Mouse (Mus musculus) liver, embryonic 15.5 days (tissue): ENCODE data around the gene Cd22. TPM values are rescaled to one million over a fixed set of nuclear protein-coding genes. Genes with fewer than 3 reads are reported as not detected.
A peak's percentile ranks its signal among the peaks of the same experiment; 100 is the strongest.

Experiments
- ATAC-seq: fragments of 200-750 bp; cut with Nextera tagmentation; 2 replicates; pipeline ENCODE4 v1.8.0; 2017; ENCODE audit warnings: moderate number of reproducible peaks, mild to moderate bottlenecking, moderate library complexity; ENCODE audit not compliant: insufficient read depth
- H3K27ac ChIP-seq: fragments of 300-500 bp; sonication (generic); replicated peaks from 2 replicates; pipeline ENCODE4 v1.5.1; 2015; ENCODE audit warnings: mild to moderate bottlenecking, inconsistent platforms
- H3K27me3 ChIP-seq: fragments of 300-500 bp; sonication (generic); 2 replicates; pipeline ENCODE4 v1.6.1; 2015; ENCODE audit warnings: mild to moderate bottlenecking, inconsistent platforms
- H3K36me3 ChIP-seq: fragments of 300-500 bp; sonication (generic); replicated peaks from 2 replicates; pipeline ENCODE4 v1.6.1; 2015; ENCODE audit warnings: moderate library complexity, mild to moderate bottlenecking, inconsistent platforms
- H3K4me1 ChIP-seq: fragments of 300-500 bp; sonication (generic); replicated peaks from 2 replicates; pipeline ENCODE4 v1.6.1; 2015; ENCODE audit warnings: inconsistent platforms
- H3K4me2 ChIP-seq: fragments of 300-500 bp; sonication (generic); 2 replicates; pipeline ENCODE4 v1.6.1; 2015; ENCODE audit warnings: moderate library complexity, mild to moderate bottlenecking, inconsistent platforms
- H3K4me3 ChIP-seq: fragments of 300-500 bp; sonication (generic); replicated peaks from 2 replicates; pipeline ENCODE4 v1.5.1; 2015; ENCODE audit warnings: mild to moderate bottlenecking, inconsistent platforms
- H3K9ac ChIP-seq: fragments of 300-500 bp; sonication (generic); 2 replicates; pipeline ENCODE4 v1.6.1; 2015; ENCODE audit warnings: moderate library complexity, mild to moderate bottlenecking, inconsistent platforms
- H3K9me3 ChIP-seq: fragments of 300-500 bp; sonication (generic); replicated peaks from 2 replicates; pipeline ENCODE4 v1.6.1; 2016; ENCODE audit warnings: inconsistent platforms
- WGBS: fragments of 180-500 bp; shearing (Covaris S2); methylation state at CpG from one replicate; pipeline ENCODE4 v1.1.7; 2015; ENCODE audit warnings: mixed read lengths; ENCODE audit not compliant: insufficient replicate concordance; 5-methylcytosine and 5-hydroxymethylcytosine counted together
- polyA plus RNA-seq: library from polyadenylated mRNA; unstranded; fragments of >200 nt; fragmentation: Nextera tagmentation; extraction: Ambion mirVana; gene quantifications from 2 replicates; pipeline ENCODE4 v1.2.1, GENCODE M21; 2015

The Cd22 gene
- polyA plus RNA-seq, 1 experiment from 2014 or later = 0.81 TPM

DNA sequence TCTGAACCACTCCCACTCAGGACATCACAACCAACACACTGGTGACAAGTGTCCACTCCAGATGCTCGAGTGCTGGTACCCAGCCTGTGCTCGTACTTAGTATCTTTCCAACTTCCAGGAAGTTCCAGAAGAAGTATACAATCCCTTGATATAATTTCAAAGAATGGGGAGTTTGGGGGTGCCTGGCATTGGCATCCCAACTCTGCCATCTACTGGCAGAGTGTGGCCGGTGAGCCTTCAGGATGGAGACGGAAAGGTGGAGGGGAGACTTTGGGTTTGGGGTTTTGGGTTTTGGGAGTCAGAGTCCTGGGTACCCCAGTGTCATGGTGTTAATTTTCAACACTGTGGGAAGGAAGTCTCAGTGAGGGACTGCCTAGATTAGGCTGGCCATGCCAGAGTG is 23.9 kb upstream of the Cd22 start:
- no peaks in the 10 kb centered on the region for H3K36me3 ChIP-seq
- H3K9ac ChIP-seq = no peak overlapping the region
- H3K4me1 ChIP-seq = peaks cover 8% of the 10 kb centered on the region
- no peak overlapping the region for H3K27ac ChIP-seq
- peaks cover 16% of the 10 kb centered on the region for H3K27me3 ChIP-seq
- H3K9me3 ChIP-seq = no peaks in the 10 kb centered on the region
- H3K4me3 ChIP-seq = no peak overlapping the region
- 28% methylated on average over 4 of the region's 4 CpGs for WGBS
- no peak for ATAC-seq
- no peak overlapping the region for H3K4me2 ChIP-seq

- Histone ChIP-seq H3K4me1 (peaks cover 2% of the 10 kb centered on the region; the same call in 1 of the 2 replicates), H3K27ac (no peak overlapping the region), H3K9ac (no peak overlapping the region), H3K27me3 (no peaks in the 10 kb centered on the region), H3K4me3 (no peak overlapping the region), H3K9me3 (no peaks in the 10 kb centered on the region), H3K36me3 (no peaks in the 10 kb centered on the region), H3K4me2 (no peak overlapping the region)
- ATAC-seq = peak; percentile 44; the same call in 1 of the 2 replicates
- 53% methylated on average over 3 of the region's 3 CpGs for WGBS
Observed at GRCm38 (mm10) chr7:30895217-30895616, 15.1 kb upstream of the Cd22 start.

DNA sequence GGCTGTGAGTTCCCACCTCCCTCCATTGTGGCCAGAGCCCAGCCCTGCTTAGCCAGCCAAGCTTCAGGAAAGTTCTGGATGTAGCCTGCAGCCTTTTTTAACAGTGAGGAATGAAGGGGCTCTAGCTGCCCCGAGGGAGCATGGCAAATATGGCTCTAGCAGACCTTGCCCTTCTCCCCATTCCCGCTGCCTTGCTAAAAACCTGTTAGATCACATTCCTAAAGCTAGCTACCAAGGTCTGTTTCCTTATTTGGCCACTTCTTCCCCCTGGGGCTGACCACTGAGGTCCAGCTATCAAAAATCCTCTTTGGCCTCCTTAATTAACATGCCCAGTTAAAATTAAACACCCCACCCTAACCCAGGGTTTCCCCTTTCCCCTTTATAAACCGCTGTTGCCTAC is 12.4 kb upstream of the Cd22 start:
- H3K27ac ChIP-seq = no peak overlapping the region
- peaks cover 4% of the 10 kb centered on the region; the same call in 1 of the 2 replicates for H3K4me1 ChIP-seq
- H3K4me3 ChIP-seq = no peak overlapping the region
- H3K36me3 ChIP-seq = no peaks in the 10 kb centered on the region
- H3K27me3 ChIP-seq = no peaks in the 10 kb centered on the region
- no peaks in the 10 kb centered on the region for H3K9me3 ChIP-seq
- H3K4me2 ChIP-seq = no peak overlapping the region
- no peak overlapping the region for H3K9ac ChIP-seq
- ATAC-seq = no peak
- WGBS = 52% methylated on average over 3 of the region's 3 CpGs

DNA sequence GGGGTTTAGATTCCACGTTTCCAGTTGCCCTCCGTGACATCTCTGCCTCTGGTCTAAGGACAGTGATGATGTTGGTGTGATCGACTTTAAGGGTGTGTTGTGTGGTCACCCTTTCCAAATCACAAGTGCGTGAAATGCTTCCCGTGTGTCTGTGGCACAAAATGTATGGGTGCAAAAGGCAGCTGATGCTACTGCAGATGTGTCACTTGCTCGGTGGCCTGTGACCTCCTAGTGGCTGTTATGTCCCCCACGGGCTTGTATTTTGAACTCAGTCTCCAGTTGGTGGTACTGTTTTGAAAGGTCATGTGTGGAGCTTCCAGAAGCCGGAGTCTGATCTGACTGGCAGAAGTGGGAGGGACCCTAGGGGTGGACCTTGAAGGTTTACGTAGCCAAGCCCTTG is 11.6 kb upstream of the Cd22 start:
- Histone ChIP-seq H3K9ac (no peak overlapping the region), H3K4me2 (no peak overlapping the region), H3K27ac (no peak overlapping the region), H3K36me3 (no peaks in the 10 kb centered on the region), H3K4me1 (peaks cover 6% of the 10 kb centered on the region; the same call in 1 of the 2 replicates), H3K4me3 (no peak overlapping the region), H3K27me3 (no peaks in the 10 kb centered on the region), H3K9me3 (no peaks in the 10 kb centered on the region)
- 63% methylated on average over 9 of the region's 9 CpGs for WGBS
- ATAC-seq = no peak

- H3K36me3 ChIP-seq = no peaks in the 10 kb centered on the region
- no peak for ATAC-seq
- peaks cover 6% of the 10 kb centered on the region; the same call in 1 of the 2 replicates for H3K4me1 ChIP-seq
- H3K27me3 ChIP-seq = no peaks in the 10 kb centered on the region
- no peak overlapping the region for H3K4me2 ChIP-seq
- no peak overlapping the region for H3K4me3 ChIP-seq
- 22% methylated on average over 2 of the region's 2 CpGs for WGBS
- no peak overlapping the region for H3K9ac ChIP-seq
- no peak overlapping the region for H3K27ac ChIP-seq
- H3K9me3 ChIP-seq = no peaks in the 10 kb centered on the region
Observed at GRCm38 (mm10) chr7:30890681-30891080, 10.5 kb upstream of the Cd22 start.

GRCm38 (mm10) chr7:30888786-30889185 is 8.6 kb upstream of the Cd22 start:
- no peak for ATAC-seq
- no peak overlapping the region for H3K27ac ChIP-seq
- 0 out of 2 replicates have a peak, but pooled peaks cover 4% of the 10 kb centered on the region for H3K4me1 ChIP-seq
- no peaks in the 10 kb centered on the region for H3K27me3 ChIP-seq
- no peak overlapping the region for H3K9ac ChIP-seq
- no peak overlapping the region for H3K4me3 ChIP-seq
- H3K9me3 ChIP-seq = no peaks in the 10 kb centered on the region
- H3K36me3 ChIP-seq = no peaks in the 10 kb centered on the region
- H3K4me2 ChIP-seq = no peak overlapping the region
- WGBS = 66% methylated on average over 7 of the region's 7 CpGs

- no peak for ATAC-seq
- 60% methylated on average over 14 of the region's 14 CpGs for WGBS
- no peak overlapping the region for H3K9ac ChIP-seq
- no peak overlapping the region for H3K4me2 ChIP-seq
- no peak overlapping the region for H3K27ac ChIP-seq
- no peaks in the 10 kb centered on the region for H3K36me3 ChIP-seq
- no peaks in the 10 kb centered on the region for H3K27me3 ChIP-seq
- no peaks in the 10 kb centered on the region for H3K9me3 ChIP-seq
- H3K4me1 ChIP-seq = 0 out of 2 replicates have a peak, but pooled peaks cover 4% of the 10 kb centered on the region
- H3K4me3 ChIP-seq = no peak overlapping the region
Observed at GRCm38 (mm10) chr7:30887568-30888188, 7.5 kb upstream of the Cd22 start.

DNA sequence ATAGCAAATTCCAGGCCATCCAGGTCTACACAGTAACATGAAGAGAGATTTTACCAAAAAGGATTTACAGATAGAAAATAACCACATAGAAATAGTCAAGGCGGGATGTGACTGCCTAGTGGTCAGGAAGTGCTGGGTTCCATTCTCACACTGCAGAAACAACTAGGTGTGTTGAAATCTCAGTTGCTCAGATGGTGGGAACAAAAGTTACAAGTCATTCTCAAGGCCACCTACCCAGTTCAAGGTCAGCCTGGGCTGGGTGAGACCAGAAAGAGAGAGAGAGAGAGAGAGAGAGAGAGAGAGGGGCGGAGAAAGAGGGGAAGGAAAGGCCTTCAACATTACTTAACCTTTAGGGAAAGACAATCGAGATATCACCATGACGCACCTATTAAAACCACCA is 6.7 kb upstream of the Cd22 start:
- no peak overlapping the region for H3K4me2 ChIP-seq
- H3K9me3 ChIP-seq = no peaks in the 10 kb centered on the region
- H3K27ac ChIP-seq = no peak overlapping the region
- no peaks in the 10 kb centered on the region for H3K27me3 ChIP-seq
- no peak overlapping the region for H3K9ac ChIP-seq
- no peak for ATAC-seq
- H3K4me1 ChIP-seq = 0 out of 2 replicates have a peak, but pooled peaks cover 4% of the 10 kb centered on the region
- WGBS = 74% methylated on average over 4 of the region's 4 CpGs
- no peaks in the 10 kb centered on the region for H3K36me3 ChIP-seq
- H3K4me3 ChIP-seq = no peak overlapping the region

GRCm38 (mm10) chr7:30884047-30884446 is 3.9 kb upstream of the Cd22 start:
- H3K4me1 ChIP-seq = 0 out of 2 replicates have a peak, but pooled peaks cover 4% of the 10 kb centered on the region
- H3K36me3 ChIP-seq = no peaks in the 10 kb centered on the region
- H3K9ac ChIP-seq = no peak overlapping the region
- H3K27ac ChIP-seq = no peak overlapping the region
- H3K9me3 ChIP-seq = no peaks in the 10 kb centered on the region
- no peak for ATAC-seq
- no peak overlapping the region for H3K4me3 ChIP-seq
- no peaks in the 10 kb centered on the region for H3K27me3 ChIP-seq
- H3K4me2 ChIP-seq = no peak overlapping the region

DNA sequence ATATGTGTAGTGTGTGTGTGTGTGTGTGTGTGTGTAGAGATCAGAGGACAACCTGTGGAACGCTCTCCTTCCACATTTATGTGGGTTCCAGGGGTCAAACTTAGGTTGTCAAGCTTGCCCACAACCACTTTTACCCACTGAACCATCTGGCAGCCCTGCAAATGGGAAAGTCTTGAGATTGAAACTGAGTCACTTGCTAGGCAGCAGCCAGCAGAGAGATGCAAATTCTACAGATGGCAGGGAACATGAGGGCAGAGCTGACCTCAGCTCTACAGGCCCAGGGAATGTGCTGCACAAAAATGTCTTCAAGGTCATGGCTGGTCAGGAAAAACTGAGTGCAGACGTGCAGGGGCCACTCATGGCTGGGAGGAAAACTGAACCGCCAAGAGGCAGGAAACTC is 1.2 kb upstream of the Cd22 start:
- Histone ChIP-seq H3K27me3 (no peaks in the 10 kb centered on the region), H3K4me1 (no peaks in the 10 kb centered on the region), H3K4me3 (no peak overlapping the region), H3K9ac (no peak overlapping the region), H3K27ac (no peak overlapping the region), H3K4me2 (no peak overlapping the region), H3K9me3 (no peaks in the 10 kb centered on the region), H3K36me3 (no peaks in the 10 kb centered on the region)
- no peak for ATAC-seq
- WGBS = 57% methylated on average over 3 of the region's 3 CpGs

DNA sequence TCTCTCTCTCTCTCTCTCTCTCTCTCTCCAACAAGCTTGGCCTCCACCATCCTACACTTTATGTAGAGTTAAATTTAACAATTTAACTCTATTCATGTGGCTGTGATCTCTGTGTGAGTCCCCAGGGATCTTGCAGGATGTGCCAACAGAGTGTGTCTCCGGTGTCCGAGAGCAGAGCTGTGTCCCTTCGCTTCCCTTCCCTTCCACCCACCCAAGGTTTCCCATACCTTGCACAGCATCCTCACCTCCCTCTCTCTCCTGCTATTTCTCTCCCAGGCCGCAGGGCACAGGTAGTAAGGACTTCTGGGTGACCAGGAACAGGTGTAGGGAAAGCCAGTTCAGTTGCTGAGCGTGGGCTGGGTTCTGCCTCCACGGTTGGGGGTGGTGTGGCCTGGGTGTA is 1.2 kb downstream of the Cd22 start:
- no peaks in the 10 kb centered on the region for H3K36me3 ChIP-seq
- H3K4me3 ChIP-seq = no peak overlapping the region
- H3K9ac ChIP-seq = no peak overlapping the region
- H3K4me1 ChIP-seq = no peaks in the 10 kb centered on the region
- H3K27me3 ChIP-seq = 0 out of 2 replicates have a peak, but pooled peaks cover under 1% of the 10 kb centered on the region
- H3K9me3 ChIP-seq = no peaks in the 10 kb centered on the region
- H3K4me2 ChIP-seq = no peak overlapping the region
- H3K27ac ChIP-seq = no peak overlapping the region
- WGBS = 58% methylated on average over 6 of the region's 6 CpGs
- ATAC-seq = no peak

- Histone ChIP-seq H3K9ac (no peak overlapping the region), H3K27ac (no peak overlapping the region), H3K4me1 (no peaks in the 10 kb centered on the region), H3K36me3 (no peaks in the 10 kb centered on the region), H3K4me3 (no peak overlapping the region), H3K4me2 (peak overlapping the region; percentile 38), H3K27me3 (0 out of 2 replicates have a peak, but pooled peaks cover 5% of the 10 kb centered on the region), H3K9me3 (no peaks in the 10 kb centered on the region)
- ATAC-seq = no peak
- 13% methylated on average over 15 of the region's 15 CpGs for WGBS
Observed at GRCm38 (mm10) chr7:30873083-30873482, 7.1 kb downstream of the Cd22 start.
